Mouse (Mus musculus): ENCODE data around the gene Emx1. TPM values are rescaled to one million over a fixed set of nuclear protein-coding genes. Genes with fewer than 3 reads are reported as not detected.
A peak's percentile ranks its signal among the peaks of the same experiment; 100 is the strongest.

The Emx1 gene
- polyA plus RNA-seq, 1 experiment from 2014 or later = not detected

GRCm38 (mm10) chr6:85186033-85186743, 1.1 kb upstream of the Emx1 start:
- no peak overlapping the region for H3K27ac ChIP-seq (ENCODE audit: low read depth, low read length)
- no peak for ATAC-seq (ENCODE audit: low FRiP score)
- no peak overlapping the region for H3K9ac ChIP-seq (ENCODE audit: low read depth, low read length)
- 1% methylated on average over 33 of the region's 33 CpGs for WGBS
- H3K36me3 ChIP-seq (ENCODE audit: control insufficient read depth, insufficient read depth, low read length) = no peaks in the 10 kb centered on the region
- peak; percentile 60 for DNase-seq (ENCODE audit: low spot score)
- no peaks in the 10 kb centered on the region for H3K9me3 ChIP-seq (ENCODE audit: control insufficient read depth, low read length)
- H3K4me1 ChIP-seq (replicated peaks; ENCODE audit: control insufficient read depth, insufficient read depth, low read length) = peaks cover 17% of the 10 kb centered on the region
- no peak overlapping the region for H3K4me2 ChIP-seq (replicated peaks; ENCODE audit: low read depth, low read length)
- peaks cover 64% of the 10 kb centered on the region for H3K27me3 ChIP-seq (ENCODE audit: control insufficient read depth, insufficient read depth, low read length)
- H3K4me3 ChIP-seq (ENCODE audit: low read depth, low read length) = no peak overlapping the region

GRCm38 (mm10) chr6:85186744-85187059, 536 bp upstream of the Emx1 start:
- no peak for ATAC-seq (ENCODE audit: low FRiP score)
- no peak overlapping the region for H3K27ac ChIP-seq (ENCODE audit: low read depth, low read length)
- peaks cover 70% of the 10 kb centered on the region for H3K27me3 ChIP-seq (ENCODE audit: control insufficient read depth, insufficient read depth, low read length)
- peaks cover 17% of the 10 kb centered on the region for H3K4me1 ChIP-seq (replicated peaks; ENCODE audit: control insufficient read depth, insufficient read depth, low read length)
- no peak overlapping the region; the same call in 1 of the 2 replicates for H3K4me3 ChIP-seq (ENCODE audit: low read depth, low read length)
- no peak overlapping the region; the same call in 1 of the 2 replicates for H3K4me2 ChIP-seq (replicated peaks; ENCODE audit: low read depth, low read length)
- no peaks in the 10 kb centered on the region for H3K36me3 ChIP-seq (ENCODE audit: control insufficient read depth, insufficient read depth, low read length)
- no peaks in the 10 kb centered on the region for H3K9me3 ChIP-seq (ENCODE audit: control insufficient read depth, low read length)
- H3K9ac ChIP-seq (ENCODE audit: low read depth, low read length) = no peak overlapping the region
- peak; percentile 54 for DNase-seq (ENCODE audit: low spot score)
- WGBS = under 1% methylated on average over 15 of the region's 15 CpGs

- peaks cover 87% of the 10 kb centered on the region for H3K27me3 ChIP-seq (ENCODE audit: control insufficient read depth, insufficient read depth, low read length)
- H3K9me3 ChIP-seq (ENCODE audit: control insufficient read depth, low read length) = no peaks in the 10 kb centered on the region
- WGBS = 1% methylated on average over 39 of the region's 39 CpGs
- ATAC-seq (ENCODE audit: low FRiP score) (no peak), DNase-seq (ENCODE audit: low spot score) (peak; percentile 73)
- no peak overlapping the region for H3K27ac ChIP-seq (ENCODE audit: low read depth, low read length)
- no peak overlapping the region for H3K9ac ChIP-seq (ENCODE audit: low read depth, low read length)
- peak overlapping the region; percentile 92 for H3K4me2 ChIP-seq (replicated peaks; ENCODE audit: low read depth, low read length)
- H3K36me3 ChIP-seq (ENCODE audit: control insufficient read depth, insufficient read depth, low read length) = no peaks in the 10 kb centered on the region
- peaks cover 17% of the 10 kb centered on the region for H3K4me1 ChIP-seq (replicated peaks; ENCODE audit: control insufficient read depth, insufficient read depth, low read length)
- peak overlapping the region; percentile 41 for H3K4me3 ChIP-seq (ENCODE audit: low read depth, low read length)
Measured at GRCm38 (mm10) chr6:85188256-85189110, 1.2 kb downstream of the Emx1 start.

- WGBS = 5% methylated on average over 14 of the region's 14 CpGs
- no peak overlapping the region for H3K27ac ChIP-seq (ENCODE audit: low read depth, low read length)
- ATAC-seq (ENCODE audit: low FRiP score) (no peak), DNase-seq (ENCODE audit: low spot score) (peak; percentile 54)
- H3K9me3 ChIP-seq (ENCODE audit: control insufficient read depth, low read length) = no peaks in the 10 kb centered on the region
- no peak overlapping the region for H3K9ac ChIP-seq (ENCODE audit: low read depth, low read length)
- H3K4me2 ChIP-seq (replicated peaks; ENCODE audit: low read depth, low read length) = no peak overlapping the region; the same call in 1 of the 2 replicates
- H3K4me1 ChIP-seq (replicated peaks; ENCODE audit: control insufficient read depth, insufficient read depth, low read length) = peaks cover 17% of the 10 kb centered on the region
- peaks cover 89% of the 10 kb centered on the region for H3K27me3 ChIP-seq (ENCODE audit: control insufficient read depth, insufficient read depth, low read length)
- H3K36me3 ChIP-seq (ENCODE audit: control insufficient read depth, insufficient read depth, low read length) = no peaks in the 10 kb centered on the region
- H3K4me3 ChIP-seq (ENCODE audit: low read depth, low read length) = no peak overlapping the region; the same call in 1 of the 2 replicates
Measured at GRCm38 (mm10) chr6:85189361-85189760, 2.1 kb downstream of the Emx1 start.

GRCm38 (mm10) chr6:85189911-85190591, 2.8 kb downstream of the Emx1 start:
- WGBS = under 1% methylated on average over 52 of the region's 52 CpGs

GRCm38 (mm10) chr6:85190671-85191070, 3.4 kb downstream of the Emx1 start:
- Histone ChIP-seq H3K4me1 (replicated peaks; ENCODE audit: control insufficient read depth, insufficient read depth, low read length) (peaks cover 17% of the 10 kb centered on the region), H3K27me3 (ENCODE audit: control insufficient read depth, insufficient read depth, low read length) (peaks cover 93% of the 10 kb centered on the region), H3K36me3 (ENCODE audit: control insufficient read depth, insufficient read depth, low read length) (no peaks in the 10 kb centered on the region), H3K27ac (ENCODE audit: low read depth, low read length) (no peak overlapping the region), H3K4me2 (replicated peaks; ENCODE audit: low read depth, low read length) (peak overlapping the region; percentile 31), H3K4me3 (ENCODE audit: low read depth, low read length) (peak overlapping the region; percentile 18), H3K9ac (ENCODE audit: low read depth, low read length) (no peak overlapping the region), H3K9me3 (ENCODE audit: control insufficient read depth, low read length) (no peaks in the 10 kb centered on the region)
- DNase-seq (ENCODE audit: low spot score) (peak; percentile 72), ATAC-seq (ENCODE audit: low FRiP score) (no peak)
- 0% methylated on average over 13 of the region's 13 CpGs for WGBS

More at GRCm38 (mm10) chr6:85189911-85190591, 2.8 kb downstream of the Emx1 start:
- Histone ChIP-seq H3K9me3 (ENCODE audit: control insufficient read depth, low read length) (no peaks in the 10 kb centered on the region), H3K9ac (ENCODE audit: low read depth, low read length) (no peak overlapping the region), H3K27me3 (ENCODE audit: control insufficient read depth, insufficient read depth, low read length) (peaks cover 91% of the 10 kb centered on the region), H3K4me1 (replicated peaks; ENCODE audit: control insufficient read depth, insufficient read depth, low read length) (peaks cover 17% of the 10 kb centered on the region), H3K27ac (ENCODE audit: low read depth, low read length) (no peak overlapping the region), H3K4me2 (replicated peaks; ENCODE audit: low read depth, low read length) (peak overlapping the region; percentile 31), H3K36me3 (ENCODE audit: control insufficient read depth, insufficient read depth, low read length) (no peaks in the 10 kb centered on the region), H3K4me3 (ENCODE audit: low read depth, low read length) (peak overlapping the region; percentile 18)
- no peak for ATAC-seq (ENCODE audit: low FRiP score)
- DNase-seq (ENCODE audit: low spot score) = peak; percentile 76

- 15% methylated on average over 9 of the region's 9 CpGs for WGBS
- H3K4me3 ChIP-seq (ENCODE audit: low read depth, low read length) = no peak overlapping the region
- H3K36me3 ChIP-seq (ENCODE audit: control insufficient read depth, insufficient read depth, low read length) = no peaks in the 10 kb centered on the region
- H3K9me3 ChIP-seq (ENCODE audit: control insufficient read depth, low read length) = no peaks in the 10 kb centered on the region
- ATAC-seq (ENCODE audit: low FRiP score) (no peak), DNase-seq (ENCODE audit: low spot score) (peak; percentile 39)
- H3K4me2 ChIP-seq (replicated peaks; ENCODE audit: low read depth, low read length) = no peak overlapping the region
- H3K4me1 ChIP-seq (replicated peaks; ENCODE audit: control insufficient read depth, insufficient read depth, low read length) = peaks cover 17% of the 10 kb centered on the region
- peaks cover 87% of the 10 kb centered on the region for H3K27me3 ChIP-seq (ENCODE audit: control insufficient read depth, insufficient read depth, low read length)
- no peak overlapping the region for H3K9ac ChIP-seq (ENCODE audit: low read depth, low read length)
- H3K27ac ChIP-seq (ENCODE audit: low read depth, low read length) = no peak overlapping the region
Measured at GRCm38 (mm10) chr6:85191751-85192440, 4.7 kb downstream of the Emx1 start.

Measured in hindbrain, embryonic 11.5 days (tissue).